Mouse (Mus musculus) E14TG2a.4 (cell line): Measurements from ENCODE around the gene Ebf1.

ENCODE experiments used
- H3K27me3 ChIP-seq: 2 replicates; pipeline ENCODE4 v1.6.1; 2014; ENCODE audit warnings: low read length, control low read depth; ENCODE audit not compliant: insufficient read depth
- H3K36me3 ChIP-seq: 2 replicates; pipeline ENCODE4 v1.6.1; 2014; ENCODE audit warnings: low read length, control low read depth; ENCODE audit not compliant: insufficient read depth
- H3K4me1 ChIP-seq: replicated peaks from 2 replicates; pipeline ENCODE4 v1.6.1; 2014; ENCODE audit warnings: low read depth, low read length, control low read depth
- H3K4me3 ChIP-seq: replicated peaks from 2 replicates; pipeline ENCODE4 v1.5.1; 2014; ENCODE audit warnings: mild to moderate bottlenecking, low read length
- H3K9me3 ChIP-seq: 2 replicates; pipeline ENCODE4 v1.6.1; 2014; ENCODE audit warnings: low read length, control low read depth
- CTCF ChIP-seq: conservative IDR thresholded peaks from 2 replicates; pipeline ENCODE4 v1.5.1; 2014; ENCODE audit warnings: low read length
- NANOG ChIP-seq: IDR thresholded peaks from 2 replicates; pipeline ENCODE4 v1.6.1; 2014; ENCODE audit warnings: borderline replicate concordance, low read length, mixed read lengths
- POU5F1 ChIP-seq: IDR thresholded peaks from 2 replicates; pipeline ENCODE4 v1.6.1; 2014; ENCODE audit warnings: low read length, borderline replicate concordance

Ebf1 gene

DNA sequence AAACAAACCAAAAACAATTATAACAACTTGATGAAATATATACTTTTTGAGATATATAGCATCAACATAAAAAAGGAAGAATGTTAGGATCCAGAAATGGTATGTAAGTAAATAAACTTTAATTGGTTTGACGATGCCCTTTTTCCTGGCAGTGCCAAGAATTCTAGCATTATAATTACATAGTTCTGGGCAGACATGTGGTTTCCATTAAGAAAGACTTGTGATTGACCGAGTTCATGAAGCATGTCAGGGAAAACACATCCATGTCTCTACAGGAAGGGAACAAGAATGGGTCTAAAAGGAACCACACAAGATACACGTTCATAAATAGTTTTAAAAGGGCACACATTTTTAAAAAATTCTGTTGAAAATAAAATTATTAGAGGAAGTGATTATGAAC is 110.3 kb downstream of the Ebf1 start:
- no peaks in the 10 kb centered on the region for H3K9me3 ChIP-seq
- no peaks in the 10 kb centered on the region for H3K4me1 ChIP-seq
- no peak overlapping the region for H3K4me3 ChIP-seq
- H3K36me3 ChIP-seq, result no peaks in the 10 kb centered on the region
- TF ChIP-seq POU5F1 (no peak), NANOG (no peak), CTCF (no peak)
- 0 out of 2 replicates have a peak, but pooled peaks cover 4% of the 10 kb centered on the region for H3K27me3 ChIP-seq

DNA sequence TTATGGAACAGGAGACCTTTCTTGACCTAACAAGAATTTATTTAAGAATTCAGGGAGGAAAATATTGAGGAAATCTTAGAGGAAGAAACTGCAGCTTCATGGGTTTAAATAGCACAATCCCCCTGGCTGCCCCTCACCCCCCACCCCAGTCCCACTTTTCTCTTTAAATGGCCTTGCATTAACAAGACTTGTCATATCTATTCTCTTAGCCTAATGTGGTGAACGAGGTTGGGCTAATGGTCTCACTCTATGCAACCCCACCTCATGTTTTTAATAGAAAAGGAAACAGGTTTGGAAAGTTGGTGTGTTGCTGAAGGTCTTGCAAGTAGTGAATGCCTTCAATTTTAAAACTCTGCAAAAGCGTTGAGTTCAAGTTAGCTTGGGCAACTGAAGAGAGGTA is 110.7 kb downstream of the Ebf1 start:
- no peak for TF ChIP-seq NANOG
- TF ChIP-seq POU5F1, result no peak
- no peak for TF ChIP-seq CTCF
- Histone ChIP-seq H3K27me3 (0 out of 2 replicates have a peak, but pooled peaks cover 4% of the 10 kb centered on the region), H3K9me3 (no peaks in the 10 kb centered on the region), H3K36me3 (no peaks in the 10 kb centered on the region), H3K4me1 (no peaks in the 10 kb centered on the region), H3K4me3 (no peak overlapping the region)

DNA sequence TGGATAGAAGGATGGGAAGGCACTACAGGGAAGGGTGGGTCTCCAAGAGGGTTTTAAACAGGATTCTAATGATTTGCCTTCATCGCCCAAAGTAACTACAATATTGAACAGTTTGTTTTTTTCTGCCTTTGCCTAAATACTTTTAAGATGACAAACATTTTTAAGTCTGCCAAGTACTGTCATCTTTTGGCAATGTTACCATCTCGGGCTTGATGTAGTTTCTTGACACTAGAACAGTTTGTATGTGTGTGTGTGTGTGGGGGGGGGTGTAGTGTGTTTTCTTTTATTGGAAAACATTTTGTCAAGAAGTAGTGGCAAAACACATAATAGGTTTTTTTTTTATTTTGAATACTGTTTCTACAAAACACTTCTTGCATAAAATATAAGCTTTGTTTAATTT is 111.2 kb downstream of the Ebf1 start:
- no peaks in the 10 kb centered on the region for H3K4me1 ChIP-seq
- H3K27me3 ChIP-seq, result 0 out of 2 replicates have a peak, but pooled peaks cover 4% of the 10 kb centered on the region
- no peak overlapping the region for H3K4me3 ChIP-seq
- H3K36me3 ChIP-seq, result no peaks in the 10 kb centered on the region
- no peaks in the 10 kb centered on the region for H3K9me3 ChIP-seq
- TF ChIP-seq POU5F1, result no peak
- no peak for TF ChIP-seq CTCF
- TF ChIP-seq NANOG, result no peak

DNA sequence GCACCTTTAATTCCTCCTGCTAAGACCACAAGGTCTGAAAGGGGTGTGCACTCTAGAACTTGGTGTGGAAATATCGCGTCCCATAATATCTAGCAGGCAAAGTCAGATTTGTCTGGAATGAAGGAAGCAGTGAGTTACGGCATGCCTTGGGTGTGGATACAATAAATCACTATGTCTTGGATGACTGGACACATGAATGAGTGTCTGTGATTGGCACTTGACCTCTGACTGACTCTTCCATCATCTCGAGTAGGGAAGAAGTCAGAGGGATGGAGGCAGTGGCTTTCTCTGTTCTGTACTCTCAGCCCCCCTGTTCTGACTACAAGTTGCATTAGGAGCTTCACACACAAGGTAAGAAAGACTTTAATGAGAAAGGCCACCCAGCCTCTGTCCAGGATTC is 112.8 kb downstream of the Ebf1 start:
- TF ChIP-seq POU5F1, result no peak
- no peak for TF ChIP-seq NANOG
- TF ChIP-seq CTCF, result no peak
- no peaks in the 10 kb centered on the region for H3K4me1 ChIP-seq
- H3K36me3 ChIP-seq, result no peaks in the 10 kb centered on the region
- no peaks in the 10 kb centered on the region for H3K27me3 ChIP-seq
- H3K4me3 ChIP-seq, result no peak overlapping the region
- no peaks in the 10 kb centered on the region for H3K9me3 ChIP-seq

- H3K36me3 ChIP-seq, result no peaks in the 10 kb centered on the region
- no peak for TF ChIP-seq NANOG
- no peak for TF ChIP-seq POU5F1
- TF ChIP-seq CTCF, result no peak
- no peaks in the 10 kb centered on the region for H3K9me3 ChIP-seq
- peaks cover 4% of the 10 kb centered on the region for H3K4me1 ChIP-seq
- no peaks in the 10 kb centered on the region for H3K27me3 ChIP-seq
- H3K4me3 ChIP-seq, result no peak overlapping the region
Measured at GRCm38 (mm10) chr11:44731763-44732162, 114.6 kb downstream of the Ebf1 start.

- TF ChIP-seq NANOG, result no peak
- no peak for TF ChIP-seq POU5F1
- no peak for TF ChIP-seq CTCF
- no peaks in the 10 kb centered on the region for H3K9me3 ChIP-seq
- no peak overlapping the region for H3K4me3 ChIP-seq
- no peaks in the 10 kb centered on the region for H3K27me3 ChIP-seq
- peaks cover 4% of the 10 kb centered on the region for H3K4me1 ChIP-seq
- H3K36me3 ChIP-seq, result no peaks in the 10 kb centered on the region
Measured at GRCm38 (mm10) chr11:44733276-44733675, 116.2 kb downstream of the Ebf1 start.

DNA sequence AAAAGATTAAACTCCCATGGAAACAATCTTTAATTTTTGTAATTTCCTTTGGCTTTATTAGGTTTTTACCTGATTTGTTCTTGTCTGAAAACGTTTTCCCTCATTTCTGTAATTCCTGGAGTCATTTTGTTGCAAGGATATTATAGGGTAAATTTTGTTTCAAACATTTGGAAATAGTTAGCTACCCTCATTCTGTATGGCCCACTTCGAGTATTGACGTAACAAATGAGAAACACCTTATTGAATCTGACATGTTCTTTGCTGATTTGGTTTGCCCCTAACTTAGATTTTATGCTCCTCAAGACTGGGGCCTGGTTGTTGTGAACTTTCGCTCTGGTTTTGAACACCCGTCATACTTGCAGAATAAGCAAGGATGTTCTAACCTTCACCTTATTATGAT is 120.9 kb downstream of the Ebf1 start:
- Histone ChIP-seq H3K4me1 (peaks cover 19% of the 10 kb centered on the region), H3K9me3 (peaks cover 7% of the 10 kb centered on the region; the same call in 1 of the 2 replicates), H3K27me3 (no peaks in the 10 kb centered on the region), H3K36me3 (no peaks in the 10 kb centered on the region), H3K4me3 (no peak overlapping the region)
- no peak for TF ChIP-seq POU5F1
- TF ChIP-seq CTCF, result no peak
- no peak for TF ChIP-seq NANOG

- H3K4me1 ChIP-seq, result peaks cover 19% of the 10 kb centered on the region
- no peak overlapping the region for H3K4me3 ChIP-seq
- H3K27me3 ChIP-seq, result no peaks in the 10 kb centered on the region
- no peak for TF ChIP-seq NANOG
- no peak for TF ChIP-seq POU5F1
- TF ChIP-seq CTCF, result no peak
- peaks cover 8% of the 10 kb centered on the region; the same call in 1 of the 2 replicates for H3K9me3 ChIP-seq
- H3K36me3 ChIP-seq, result no peaks in the 10 kb centered on the region
Measured at GRCm38 (mm10) chr11:44738820-44739219, 121.7 kb downstream of the Ebf1 start.

- Histone ChIP-seq H3K9me3 (peaks cover 8% of the 10 kb centered on the region; the same call in 1 of the 2 replicates), H3K4me1 (peaks cover 34% of the 10 kb centered on the region), H3K36me3 (no peaks in the 10 kb centered on the region), H3K4me3 (no peak overlapping the region), H3K27me3 (no peaks in the 10 kb centered on the region)
- TF ChIP-seq POU5F1 (no peak), NANOG (no peak), CTCF (no peak)
Measured at GRCm38 (mm10) chr11:44740278-44741041, 123.3 kb downstream of the Ebf1 start.
